Mouse (Mus musculus): Measurements from ENCODE around the gene Sgsh. TPM values are rescaled to one million over a fixed set of nuclear protein-coding genes. Genes with fewer than 3 reads are reported as not detected.

The Sgsh gene
- 25.0 TPM for polyA plus RNA-seq (2021)

DNA sequence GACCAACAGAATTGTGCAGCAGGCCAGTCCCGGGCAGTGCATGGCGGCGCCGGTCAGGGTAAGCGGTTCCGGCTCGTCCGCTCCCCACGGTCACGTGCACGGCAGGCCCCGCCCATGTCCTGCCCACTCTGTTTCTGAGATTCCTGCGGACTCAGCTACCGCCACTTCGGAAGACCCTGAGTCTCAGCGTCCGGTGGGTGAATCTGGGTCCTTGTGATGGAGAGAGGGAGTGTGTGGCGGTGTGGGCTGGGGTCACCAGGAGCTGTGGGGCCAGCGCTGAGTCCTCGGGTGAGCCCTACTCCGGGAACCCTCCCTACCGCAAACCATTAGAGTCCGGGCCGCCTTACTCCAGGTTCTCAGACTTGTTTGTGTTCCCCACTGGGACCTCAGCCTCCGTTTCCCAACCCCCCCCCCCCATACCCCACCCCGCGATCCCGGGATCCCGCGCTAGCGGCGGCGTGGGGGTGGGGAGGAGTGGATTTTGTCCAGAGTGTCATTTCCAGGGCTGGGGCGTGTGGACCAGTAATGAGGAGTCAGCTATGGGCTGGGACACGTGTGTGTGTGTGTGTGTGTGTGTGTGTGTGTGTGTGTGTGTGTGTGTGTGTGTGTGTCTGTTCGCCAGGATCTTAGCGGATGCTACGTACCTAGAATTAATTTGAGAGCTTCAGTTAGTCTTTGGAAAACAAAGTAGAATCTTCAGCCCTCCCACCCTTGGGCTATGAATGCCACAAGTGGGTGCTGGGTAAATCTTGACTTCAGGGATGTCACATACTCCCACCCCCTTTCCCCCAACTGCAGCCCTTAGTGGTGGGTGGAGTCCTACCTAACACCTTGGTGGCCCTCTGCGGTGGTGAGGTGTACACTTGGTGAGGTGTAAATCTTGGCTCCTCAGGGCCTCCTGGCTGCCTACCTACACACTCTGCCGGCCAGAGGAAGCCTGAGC lies at the start of gene Sgsh, which contains the start of gene Slc26a11:
Gene Sgsh (minus strand): TSS at position 94 of the 943 bp plus-strand sequence.
Gene Slc26a11 (plus strand): TSS at position 115 of the 943 bp plus-strand sequence.
- DNase-seq (ENCODE audit: low read depth, low spot score) (no peak), ATAC-seq (peak; percentile 55)
- CTCF ChIA-PET, result interaction anchor here (1.0 kb wide), 1 partner anchor 15 kb away, joined by 3 read pairs; no protein-coding TSS in a partner anchor
- no peaks in the 10 kb centered on the region for H3K27me3 ChIP-seq
- no peak for TF ChIP-seq CTCF (IDR thresholded peaks at IDR 0.05)
- in situ Hi-C loops (cut with MboI; ENCODE audit: low pct_unique_long_range_greater_than_20kb), result no loop called here
- POLR2A ChIA-PET, result interaction anchor here (0.6 to 1.7 kb wide), 4 partner anchors 12 to 29 kb away, joined by 3 to 5 read pairs (median 4); no protein-coding TSS in a partner anchor

DNA sequence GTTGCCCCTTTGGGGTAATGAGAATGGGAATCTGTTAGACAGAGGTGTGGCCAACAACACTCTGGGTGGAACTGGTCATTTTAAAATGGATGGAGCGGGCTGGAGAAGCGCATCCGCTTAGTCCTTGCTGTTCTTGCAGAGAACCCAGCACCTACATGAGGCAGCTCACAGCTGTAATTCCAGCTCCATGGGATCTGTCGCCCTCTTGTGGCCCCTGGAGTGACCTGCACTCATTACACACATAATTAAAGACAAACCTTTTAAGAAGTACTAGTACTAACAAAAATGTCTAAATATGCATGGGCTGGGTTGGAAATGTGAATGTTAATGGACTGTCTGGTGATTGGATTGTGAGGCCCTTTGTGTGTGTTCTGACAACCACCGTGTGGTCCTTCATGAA lies 49.3 kb upstream of the Sgsh start:
- CTCF ChIA-PET, result interaction anchor here (1.3 kb wide), 1 partner anchor 17 kb away, joined by 4 read pairs; no protein-coding TSS in a partner anchor
- DNase-seq (ENCODE audit: low read depth, low spot score) (no peak), ATAC-seq (no peak)
- H3K27me3 ChIP-seq, result no peaks in the 10 kb centered on the region
- POLR2A ChIA-PET, result no interaction called here
- TF ChIP-seq CTCF (IDR thresholded peaks at IDR 0.05), result peak; percentile 94
- in situ Hi-C loops (cut with MboI; ENCODE audit: low pct_unique_long_range_greater_than_20kb), result loop anchor here (5.0 kb wide), 1 partner anchor 42 kb away; no protein-coding TSS in a partner anchor

DNA sequence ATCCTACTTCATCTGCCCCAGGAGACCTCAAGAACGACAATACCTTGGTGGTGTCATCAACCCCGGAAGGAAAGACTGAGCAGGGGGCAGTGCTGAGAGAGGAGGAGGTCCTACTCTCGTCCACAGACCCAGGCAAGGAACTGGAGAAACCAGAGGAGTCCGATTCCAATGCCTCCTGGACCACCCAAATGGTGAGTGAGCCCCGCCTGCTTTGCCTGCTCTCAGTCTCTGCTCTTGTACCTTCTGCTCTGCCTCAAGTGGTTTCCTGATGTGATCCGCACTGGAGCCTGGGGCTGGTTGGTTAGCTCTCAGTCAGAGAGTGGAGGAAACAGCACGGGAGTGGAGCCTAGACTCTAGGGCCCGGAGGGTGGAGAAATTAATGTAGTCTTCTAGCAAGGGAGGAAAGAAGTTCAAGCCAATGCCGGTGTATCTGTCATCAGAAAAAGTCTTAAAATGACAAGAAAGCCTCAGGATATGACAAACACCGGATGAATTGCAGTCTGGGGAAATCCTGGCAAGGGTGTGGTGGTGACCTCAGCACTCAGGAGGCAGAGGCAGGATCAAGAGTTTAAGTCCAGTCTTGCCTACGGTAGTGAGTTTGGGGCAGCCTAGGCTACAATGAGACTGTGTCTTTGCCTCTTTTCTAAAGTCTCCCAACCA lies 47.3 kb upstream of the Sgsh start:
- in situ Hi-C loops (cut with MboI; ENCODE audit: low pct_unique_long_range_greater_than_20kb), result loop anchor here (5.0 kb wide), 1 partner anchor 40 kb away; no protein-coding TSS in a partner anchor
- ATAC-seq (no peak), DNase-seq (ENCODE audit: low read depth, low spot score) (no peak)
- POLR2A ChIA-PET, result interaction anchor here (1.8 kb wide), 1 partner anchor 9 kb away, joined by 4 read pairs; no protein-coding TSS in a partner anchor
- CTCF ChIA-PET, result no interaction called here
- no peak for TF ChIP-seq CTCF (IDR thresholded peaks at IDR 0.05)
- H3K27me3 ChIP-seq, result no peaks in the 10 kb centered on the region

DNA sequence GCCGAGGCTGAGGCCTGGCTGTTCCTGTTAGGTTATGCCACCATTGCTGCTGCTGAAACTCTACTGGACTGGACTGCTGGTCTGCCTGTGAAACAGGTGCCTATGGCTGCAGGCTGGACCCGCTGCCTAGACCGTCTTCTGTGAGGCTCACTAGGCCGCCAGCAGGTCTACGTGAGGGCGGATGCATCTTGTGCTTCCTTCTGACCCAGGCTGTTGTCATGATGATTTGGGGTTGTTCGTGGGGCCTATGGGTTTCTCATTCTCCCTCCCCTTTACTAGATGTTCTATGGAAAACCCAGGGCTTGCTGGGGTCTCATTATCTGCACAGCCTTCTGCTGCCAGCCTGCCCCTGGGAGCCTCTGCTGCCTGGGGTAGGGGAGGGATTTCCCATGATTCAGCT lies 41.1 kb upstream of the Sgsh start:
- no peak for DNase-seq (ENCODE audit: low read depth, low spot score)
- in situ Hi-C loops (cut with MboI; ENCODE audit: low pct_unique_long_range_greater_than_20kb), result no loop called here
- ChIA-PET CTCF (no interaction called here), POLR2A (no interaction called here)
- no peaks in the 10 kb centered on the region for H3K27me3 ChIP-seq
- ATAC-seq, result no peak
- TF ChIP-seq CTCF (IDR thresholded peaks at IDR 0.05), result no peak

DNA sequence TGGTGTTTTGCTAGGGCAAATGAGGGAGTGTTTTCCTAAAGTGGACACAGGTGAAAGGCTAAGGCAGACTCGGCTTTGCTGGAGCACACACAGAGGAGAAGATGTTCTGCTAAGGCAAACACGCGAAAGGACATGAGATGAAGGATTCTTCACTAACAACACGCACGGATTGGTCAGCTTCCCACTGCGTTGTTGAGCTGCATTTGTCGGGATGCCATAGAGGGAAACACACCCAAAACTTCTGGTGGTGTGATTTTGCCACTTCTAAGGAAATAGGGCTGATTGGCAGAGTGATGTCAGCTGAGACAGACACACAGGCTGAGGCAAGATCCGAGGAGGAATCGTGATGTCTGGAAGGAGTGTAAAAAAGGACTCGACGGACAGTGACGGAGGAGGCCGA lies 40.6 kb upstream of the Sgsh start:
- TF ChIP-seq CTCF (IDR thresholded peaks at IDR 0.05), result no peak
- CTCF ChIA-PET, result no interaction called here

DNA sequence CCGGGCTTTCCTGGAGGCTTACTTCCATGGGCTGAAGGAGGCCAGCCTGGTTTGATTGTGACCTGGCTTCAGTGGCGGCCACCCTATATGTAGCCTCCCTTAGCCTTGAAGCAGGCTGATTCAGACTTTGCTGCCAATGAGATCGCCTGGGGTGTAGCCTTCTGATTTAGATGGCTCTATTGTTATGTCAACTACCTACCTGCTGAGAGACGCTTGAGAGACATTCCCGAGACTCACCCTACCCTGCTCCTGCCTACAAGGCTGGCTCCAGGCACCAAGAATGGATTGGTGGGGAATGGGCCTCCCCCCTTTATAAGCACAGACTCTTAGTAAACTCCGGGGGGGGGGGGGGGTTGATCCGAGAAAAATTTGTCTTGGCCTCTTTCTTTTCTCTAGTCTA lies 40.1 kb upstream of the Sgsh start:
- no peaks in the 10 kb centered on the region for H3K27me3 ChIP-seq
- ChIA-PET POLR2A (no interaction called here), CTCF (no interaction called here)
- DNase-seq (ENCODE audit: low read depth, low spot score) (no peak), ATAC-seq (no peak)
- in situ Hi-C loops (cut with MboI; ENCODE audit: low pct_unique_long_range_greater_than_20kb), result no loop called here
- no peak for TF ChIP-seq CTCF (IDR thresholded peaks at IDR 0.05)

More for the DNA sequence above, 40.6 kb upstream of the Sgsh start:
- in situ Hi-C loops (cut with MboI; ENCODE audit: low pct_unique_long_range_greater_than_20kb), result no loop called here
- H3K27me3 ChIP-seq, result no peaks in the 10 kb centered on the region
- DNase-seq (ENCODE audit: low read depth, low spot score) (no peak), ATAC-seq (no peak)
- POLR2A ChIA-PET, result no interaction called here

DNA sequence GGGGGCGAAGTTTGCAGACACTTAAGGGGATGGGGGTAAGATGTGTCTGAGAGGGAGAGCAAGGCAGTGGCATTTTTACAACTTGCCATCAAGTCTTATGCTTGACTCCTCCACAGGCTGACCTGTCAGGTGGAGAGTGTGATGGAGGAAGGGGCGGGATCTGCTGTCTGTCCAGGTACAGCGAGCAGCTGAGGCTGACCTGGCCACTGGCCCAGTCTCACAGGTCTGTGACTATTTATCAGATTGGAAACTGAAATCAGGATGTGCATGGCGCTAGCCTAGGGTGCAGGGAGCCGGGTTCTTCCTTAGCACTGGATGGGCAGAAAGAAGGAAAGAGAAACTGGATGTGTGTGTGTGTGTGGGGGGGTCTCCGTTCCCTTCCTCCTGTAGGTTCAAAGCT lies 38.9 kb upstream of the Sgsh start:
- POLR2A ChIA-PET, result interaction anchor here (1.4 kb wide), 1 partner anchor 9 kb away, joined by 4 read pairs; no protein-coding TSS in a partner anchor
- CTCF ChIA-PET, result interaction anchor here (0.8 kb wide), 1 partner anchor 9 kb away, joined by 3 read pairs; no protein-coding TSS in a partner anchor

DNA sequence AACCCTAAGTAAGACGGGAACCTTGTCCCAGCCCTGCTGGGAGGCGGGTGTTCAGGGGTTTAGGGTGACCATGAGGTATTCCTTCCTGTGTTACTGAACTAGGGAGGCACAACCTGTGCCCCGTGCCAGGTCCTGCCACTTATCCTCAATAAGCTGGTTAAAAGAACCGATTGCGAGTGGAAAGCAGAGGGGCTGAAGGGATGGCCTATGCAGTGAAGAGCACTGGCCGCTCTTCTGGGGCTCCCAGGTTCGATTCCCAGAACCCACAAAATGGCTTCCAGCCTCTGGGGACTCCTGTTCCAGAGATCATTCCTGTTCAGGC lies 38.1 kb upstream of the Sgsh start:
- in situ Hi-C loops (cut with MboI; ENCODE audit: low pct_unique_long_range_greater_than_20kb), result no loop called here
- DNase-seq (ENCODE audit: low read depth, low spot score), result no peak
- CTCF ChIA-PET, result interaction anchor here (0.8 to 1.4 kb wide), 3 partner anchors 8 to 53 kb away, joined by 3 read pairs; no protein-coding TSS in a partner anchor

More for the DNA sequence above, 38.9 kb upstream of the Sgsh start:
- in situ Hi-C loops (cut with MboI; ENCODE audit: low pct_unique_long_range_greater_than_20kb), result no loop called here
- no peak for TF ChIP-seq CTCF (IDR thresholded peaks at IDR 0.05)
- ATAC-seq, result no peak
- H3K27me3 ChIP-seq, result no peaks in the 10 kb centered on the region
- no peak for DNase-seq (ENCODE audit: low read depth, low spot score)

DNA sequence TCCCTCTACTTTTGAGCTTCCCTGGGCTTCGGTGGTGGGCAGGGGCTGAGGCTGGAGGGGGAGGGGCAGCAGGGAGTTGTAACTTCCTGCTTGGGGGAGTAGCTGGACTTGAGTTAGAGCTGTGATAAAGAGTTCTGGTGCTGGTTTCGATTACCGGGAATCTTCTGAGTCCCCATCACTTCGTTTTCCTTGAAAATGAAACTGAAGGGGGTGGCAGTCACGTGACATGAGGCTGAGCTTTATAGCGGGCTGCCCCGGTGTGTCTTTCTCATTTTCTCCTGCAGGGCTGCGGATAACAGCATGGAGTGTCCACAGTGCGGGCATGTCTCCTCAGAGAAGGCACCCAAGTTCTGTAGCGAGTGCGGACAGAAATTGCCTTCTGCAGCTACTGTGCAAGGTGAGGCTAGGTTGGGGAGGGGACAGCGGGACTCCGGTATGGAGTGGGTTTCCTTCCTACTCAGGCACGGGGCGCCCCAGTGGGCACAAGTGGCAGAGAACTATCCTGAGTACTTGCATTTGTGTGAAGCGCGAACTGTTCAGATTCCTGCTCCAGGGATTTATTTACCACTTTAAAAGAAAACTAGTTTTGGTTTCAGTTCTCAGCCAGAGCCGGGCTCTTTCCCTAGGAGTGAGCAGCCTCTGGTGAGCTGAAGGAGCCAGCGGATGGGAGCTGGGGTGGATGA lies 37.6 kb upstream of the Sgsh start, which contains the start of gene Rnf213:
Gene Rnf213 (plus strand): TSS at position 301 of the 683 bp plus-strand sequence.
- no peaks in the 10 kb centered on the region for H3K27me3 ChIP-seq
- DNase-seq (ENCODE audit: low read depth, low spot score) (no peak), ATAC-seq (no peak)
- CTCF ChIA-PET, result interaction anchor here (1.0 to 1.4 kb wide), 2 partner anchors 20 to 52 kb away, joined by 3 read pairs; no protein-coding TSS in a partner anchor
- POLR2A ChIA-PET, result interaction anchor here (0.7 to 1.4 kb wide), 2 partner anchors 10 to 34 kb away, joined by 4 to 5 read pairs; no protein-coding TSS in a partner anchor
- in situ Hi-C loops (cut with MboI; ENCODE audit: low pct_unique_long_range_greater_than_20kb), result no loop called here
- no peak for TF ChIP-seq CTCF (IDR thresholded peaks at IDR 0.05)

More for the DNA sequence above, 38.1 kb upstream of the Sgsh start:
- H3K27me3 ChIP-seq, result no peaks in the 10 kb centered on the region
- no peak for TF ChIP-seq CTCF (IDR thresholded peaks at IDR 0.05)
- ATAC-seq, result no peak
- POLR2A ChIA-PET, result interaction anchor here (1.4 kb wide), 1 partner anchor 10 kb away, joined by 4 read pairs; no protein-coding TSS in a partner anchor

Measured in Patski (cell line).